Mouse (Mus musculus) stomach, embryonic 14.5 days (tissue): ENCODE data around the gene Tecrl. TPM values are rescaled to one million over a fixed set of nuclear protein-coding genes. Genes with fewer than 3 reads are reported as not detected.

Source experiments
- ATAC-seq: fragments of 200-750 bp; cut with Nextera tagmentation; 2 replicates; pipeline ENCODE4 v1.8.0; 2017; ENCODE audit warnings: low read depth, moderate TSS enrichment; ENCODE audit not compliant: insufficient number of reproducible peaks, insufficient read depth, low FRiP score
- H3K27ac ChIP-seq: fragments of 300-500 bp; sonication (generic); 2 replicates; pipeline ENCODE4 v1.5.1; 2014; ENCODE audit warnings: mild to moderate bottlenecking, low read length, moderate library complexity, mixed read lengths
- H3K27me3 ChIP-seq: fragments of 300-500 bp; sonication (generic); 2 replicates; pipeline ENCODE4 v1.6.1; 2014; ENCODE audit warnings: low read length, control low read depth, mixed read lengths; ENCODE audit not compliant: control insufficient read depth, insufficient read depth
- H3K36me3 ChIP-seq: fragments of 300-500 bp; sonication (generic); 2 replicates; pipeline ENCODE4 v1.6.1; 2014; ENCODE audit warnings: mild to moderate bottlenecking, control low read depth, low read length, moderate library complexity, mixed read lengths; ENCODE audit not compliant: control insufficient read depth, insufficient read depth
- H3K4me1 ChIP-seq: fragments of 300-500 bp; sonication (generic); 2 replicates; pipeline ENCODE4 v1.6.1; 2014; ENCODE audit warnings: low read length, control low read depth, mixed read lengths; ENCODE audit not compliant: control insufficient read depth, insufficient read depth
- H3K4me2 ChIP-seq: fragments of 300-500 bp; sonication (generic); replicated peaks from 2 replicates; pipeline ENCODE4 v1.6.1; 2014; ENCODE audit warnings: low read depth, low read length, control low read depth
- H3K4me3 ChIP-seq: fragments of 300-500 bp; sonication (generic); 2 replicates; pipeline ENCODE4 v1.5.1; 2014; ENCODE audit warnings: low read depth, low read length, control low read depth
- H3K9ac ChIP-seq: fragments of 300-500 bp; sonication (generic); replicated peaks from 2 replicates; pipeline ENCODE4 v1.6.1; 2014; ENCODE audit warnings: low read depth, mild to moderate bottlenecking, control low read depth, low read length, moderate library complexity, mixed read lengths
- H3K9me3 ChIP-seq: fragments of 300-500 bp; sonication (generic); 2 replicates; pipeline ENCODE4 v1.6.1; 2016; ENCODE audit warnings: low read depth, low read length, control low read depth; ENCODE audit not compliant: control insufficient read depth
- WGBS: fragments of 180-500 bp; shearing (Covaris S2); extraction: QIAGEN DNeasy Blood & Tissue Kit; methylation state at CpG from one replicate; pipeline ENCODE4 v1.1.7; 2014; 5-methylcytosine and 5-hydroxymethylcytosine counted together
- polyA plus RNA-seq: library from polyadenylated mRNA; unstranded; fragments of >200 nt; fragmentation: Nextera tagmentation; extraction: Ambion mirVana; gene quantifications from 2 replicates; pipeline ENCODE4 v1.2.1, GENCODE M21; 2014

The Tecrl gene
- not detected in 2 replicates for polyA plus RNA-seq

- H3K27ac ChIP-seq = no peak within 1 kb of the TSS
- H3K9ac ChIP-seq = no peak within 1 kb of the TSS
- no peaks in the 10 kb centered on the region for H3K36me3 ChIP-seq
- H3K4me2 ChIP-seq = no peak within 1 kb of the TSS
- WGBS = 33% methylated on average over 9 of the region's 9 CpGs
- no peak for ATAC-seq
- no peaks in the 10 kb centered on the region for H3K4me1 ChIP-seq
- no peaks in the 10 kb centered on the region for H3K9me3 ChIP-seq
- H3K27me3 ChIP-seq = no peaks in the 10 kb centered on the region
- H3K4me3 ChIP-seq = no peak within 1 kb of the TSS
Measured at GRCm38 (mm10) chr5:83354846-83355561, at the start of gene Tecrl. Gene Tecrl, minus strand, starts transcription at chr5:83355195.

- Histone ChIP-seq H3K4me3 (no peak overlapping the region), H3K27me3 (no peaks in the 10 kb centered on the region), H3K9me3 (no peaks in the 10 kb centered on the region), H3K4me2 (no peak overlapping the region), H3K4me1 (no peaks in the 10 kb centered on the region), H3K9ac (no peak overlapping the region), H3K36me3 (no peaks in the 10 kb centered on the region), H3K27ac (no peak overlapping the region)
- 64% methylated on average over 2 of the region's 2 CpGs for WGBS
- no peak for ATAC-seq
Measured at GRCm38 (mm10) chr5:83385021-83385420, 30.0 kb upstream of the Tecrl start.

- ATAC-seq = no peak
- H3K27ac ChIP-seq = no peak overlapping the region
- H3K4me3 ChIP-seq = no peak overlapping the region
- H3K9me3 ChIP-seq = no peaks in the 10 kb centered on the region
- H3K36me3 ChIP-seq = no peaks in the 10 kb centered on the region
- no peak overlapping the region for H3K4me2 ChIP-seq
- H3K4me1 ChIP-seq = no peaks in the 10 kb centered on the region
- no peak overlapping the region for H3K9ac ChIP-seq
- 2% methylated on average over 2 of the region's 2 CpGs for whole genome bisulfite sequencing
- H3K27me3 ChIP-seq = no peaks in the 10 kb centered on the region
Measured at GRCm38 (mm10) chr5:83351615-83352014, 3.4 kb downstream of the Tecrl start.

GRCm38 (mm10) chr5:83339144-83339543 lies 15.9 kb downstream of the Tecrl start:
- Histone ChIP-seq H3K27ac (no peak overlapping the region), H3K4me2 (no peak overlapping the region), H3K27me3 (no peaks in the 10 kb centered on the region), H3K4me3 (no peak overlapping the region), H3K9ac (no peak overlapping the region), H3K9me3 (no peaks in the 10 kb centered on the region), H3K4me1 (no peaks in the 10 kb centered on the region), H3K36me3 (no peaks in the 10 kb centered on the region)
- ATAC-seq = no peak
- 79% methylated on average over 4 of the region's 4 CpGs for WGBS

- no peaks in the 10 kb centered on the region for H3K27me3 ChIP-seq
- H3K4me3 ChIP-seq = no peak overlapping the region
- H3K4me1 ChIP-seq = no peaks in the 10 kb centered on the region
- no peaks in the 10 kb centered on the region for H3K36me3 ChIP-seq
- H3K9ac ChIP-seq = no peak overlapping the region
- ATAC-seq = no peak
- no peak overlapping the region for H3K27ac ChIP-seq
- H3K9me3 ChIP-seq = no peaks in the 10 kb centered on the region
- WGBS = 58% methylated on average over 2 of the region's 2 CpGs
- no peak overlapping the region for H3K4me2 ChIP-seq
Measured at GRCm38 (mm10) chr5:83267148-83267776, 87.7 kb downstream of the Tecrl start.

- Histone ChIP-seq H3K27me3 (no peaks in the 10 kb centered on the region), H3K4me2 (no peak overlapping the region), H3K4me3 (no peak overlapping the region), H3K9me3 (no peaks in the 10 kb centered on the region), H3K9ac (no peak overlapping the region), H3K4me1 (no peaks in the 10 kb centered on the region), H3K36me3 (no peaks in the 10 kb centered on the region), H3K27ac (no peak overlapping the region)
- ATAC-seq = no peak
Measured at GRCm38 (mm10) chr5:83260059-83260458, 94.9 kb downstream of the Tecrl start.

GRCm38 (mm10) chr5:83254141-83254540 lies 100.9 kb downstream of the Tecrl start:
- Histone ChIP-seq H3K27me3 (no peaks in the 10 kb centered on the region), H3K4me2 (no peak overlapping the region), H3K36me3 (no peaks in the 10 kb centered on the region), H3K4me3 (no peak overlapping the region), H3K9ac (no peak overlapping the region), H3K4me1 (no peaks in the 10 kb centered on the region), H3K27ac (no peak overlapping the region), H3K9me3 (no peaks in the 10 kb centered on the region)
- no peak for ATAC-seq
- 83% methylated on average over 2 of the region's 2 CpGs for WGBS

GRCm38 (mm10) chr5:83238848-83239452 lies 116.0 kb downstream of the Tecrl start:
- Histone ChIP-seq H3K4me3 (no peak overlapping the region), H3K9ac (no peak overlapping the region), H3K27ac (no peak overlapping the region), H3K9me3 (no peaks in the 10 kb centered on the region), H3K4me1 (no peaks in the 10 kb centered on the region), H3K27me3 (no peaks in the 10 kb centered on the region), H3K4me2 (no peak overlapping the region), H3K36me3 (no peaks in the 10 kb centered on the region)
- no peak for ATAC-seq
- WGBS = 67% methylated on average over 5 of the region's 5 CpGs
